Mouse (Mus musculus) limb, embryonic 14.5 days (tissue): Measurements from ENCODE around the gene Gna13. TPM values are rescaled to one million over a fixed set of nuclear protein-coding genes. Genes with fewer than 3 reads are reported as not detected.
A peak's percentile ranks its signal among the peaks of the same experiment; 100 is the strongest.

Experiments used
- ATAC-seq: fragments of 200-750 bp; cut with Nextera tagmentation; 2 replicates; pipeline ENCODE4 v1.8.0; 2017; ENCODE audit warnings: low read depth, moderate number of reproducible peaks, moderate TSS enrichment; ENCODE audit not compliant: low FRiP score
- DNase-seq: peaks from one replicate; pipeline ENCODE4 v3.0.0-alpha.2; 2015; ENCODE audit warnings: low spot score
- H3K27ac ChIP-seq: fragments of 300-500 bp; sonication (generic); replicated peaks from 2 replicates; pipeline ENCODE4 v1.5.1; 2014; ENCODE audit warnings: low read depth, mild to moderate bottlenecking, low read length, moderate library complexity, mixed read lengths
- H3K27me3 ChIP-seq: fragments of 300-500 bp; sonication (generic); 2 replicates; pipeline ENCODE4 v1.6.1; 2014; ENCODE audit warnings: low read length, mixed read lengths; ENCODE audit not compliant: control insufficient read depth, insufficient read depth
- H3K36me3 ChIP-seq: fragments of 300-500 bp; sonication (generic); 2 replicates; pipeline ENCODE4 v1.6.1; 2014; ENCODE audit warnings: mild to moderate bottlenecking, low read length, moderate library complexity, mixed read lengths; ENCODE audit not compliant: control insufficient read depth, insufficient read depth
- H3K4me1 ChIP-seq: fragments of 300-500 bp; sonication (generic); 2 replicates; pipeline ENCODE4 v1.6.1; 2014; ENCODE audit warnings: antibody characterized with exemption, low read length, mixed read lengths; ENCODE audit not compliant: control insufficient read depth, insufficient read depth
- H3K4me2 ChIP-seq: fragments of 300-500 bp; sonication (generic); replicated peaks from 2 replicates; pipeline ENCODE4 v1.6.1; 2014; ENCODE audit warnings: low read depth, mild to moderate bottlenecking, low read length, moderate library complexity; ENCODE audit not compliant: severe bottlenecking
- H3K4me3 ChIP-seq: fragments of 300-500 bp; sonication (generic); replicated peaks from 2 replicates; pipeline ENCODE4 v1.5.1; 2014; ENCODE audit warnings: low read length
- H3K9ac ChIP-seq: fragments of 300-500 bp; sonication (generic); 2 replicates; pipeline ENCODE4 v1.6.1; 2014; ENCODE audit warnings: mild to moderate bottlenecking, low read depth, low read length, moderate library complexity; ENCODE audit not compliant: severe bottlenecking
- H3K9me3 ChIP-seq: fragments of 300-500 bp; sonication (generic); 2 replicates; pipeline ENCODE4 v1.6.1; 2016; ENCODE audit warnings: low read length; ENCODE audit not compliant: control insufficient read depth
- POLR2A ChIP-seq: fragments of 200-500 bp; IDR thresholded peaks from 2 replicates; pipeline ENCODE4 v1.8.0; 2012; ENCODE audit warnings: inconsistent platforms, mild to moderate bottlenecking, moderate library complexity, borderline replicate concordance; ENCODE audit not compliant: insufficient read depth, insufficient read length; ENCODE audit errors: extremely low read depth
- WGBS: fragments of 180-500 bp; shearing (Covaris S2); extraction: QIAGEN DNeasy Blood & Tissue Kit; methylation state at CpG from one replicate; pipeline ENCODE4 v1.1.7; 2014; 5-methylcytosine and 5-hydroxymethylcytosine counted together
- polyA plus RNA-seq, 2 experiments: library from polyadenylated mRNA; depleted of rRNA in 1 of 2; stranded (reverse) in 1 of 2; unstranded in 1 of 2; fragments of >200 nt; fragmentation: Nextera tagmentation in 1 of 2; extraction: Ambion mirVana in 1 of 2; gene quantifications; 2 replicates each; pipeline versions ENCODE4 v1.2.1 to v1.2.3; 2012 to 2014

The Gna13 gene
- polyA plus RNA-seq, 2 experiments = 24.8 to 26.2 TPM

DNA sequence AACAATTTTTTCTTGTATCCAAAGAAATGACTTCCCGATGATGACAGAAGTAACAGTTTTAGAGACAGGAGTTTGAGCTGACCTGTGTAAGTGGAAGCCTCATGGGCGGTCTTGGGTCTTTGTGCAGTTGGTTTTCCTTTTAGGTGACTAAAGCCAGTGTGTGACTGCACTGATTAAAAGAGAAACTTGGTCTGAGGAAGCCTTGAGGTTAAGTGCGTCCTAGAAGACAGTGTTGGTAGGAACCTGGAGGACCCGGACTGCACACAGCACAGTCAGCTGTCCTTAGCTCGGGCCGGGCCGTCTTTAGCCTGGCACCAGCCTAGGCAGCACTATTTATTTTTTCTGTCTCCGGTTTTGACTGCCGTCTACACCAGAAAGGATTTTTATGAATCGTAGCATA, 2.2 kb downstream of the Gna13 start:
- Histone ChIP-seq H3K4me2 (peak overlapping the region; percentile 65), H3K4me1 (peaks cover 13% of the 10 kb centered on the region), H3K9ac (0 out of 2 replicates have a peak overlapping the region, but pooled peaks have one; percentile 21), H3K4me3 (peak overlapping the region; percentile 94), H3K27ac (no peak overlapping the region), H3K9me3 (no peaks in the 10 kb centered on the region), H3K27me3 (no peaks in the 10 kb centered on the region), H3K36me3 (peaks cover 31% of the 10 kb centered on the region)
- ATAC-seq = no peak
- DNase-seq = no peak
- 85% methylated on average over 10 of the region's 10 CpGs for WGBS
- TF ChIP-seq POLR2A = no peak

DNA sequence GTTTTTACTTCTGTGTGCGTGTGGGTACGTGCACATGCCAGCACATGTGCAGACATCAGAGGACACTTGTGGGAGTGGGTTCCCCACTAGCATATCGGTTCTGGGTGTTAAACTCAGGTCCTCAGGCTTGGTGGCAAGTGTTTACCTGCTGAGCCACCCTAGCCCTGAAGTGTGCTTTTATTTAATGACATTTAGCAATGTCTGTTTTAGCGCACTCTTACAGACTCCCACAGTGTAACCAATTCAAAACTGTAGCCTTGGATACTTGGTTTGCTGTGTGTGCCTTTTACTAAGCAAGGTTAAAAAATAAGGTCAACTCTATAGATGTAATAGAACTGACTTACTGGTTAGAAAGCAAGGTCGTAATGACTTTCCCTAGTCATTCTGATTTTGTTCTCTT, 3.2 kb downstream of the Gna13 start:
- 92% methylated on average over 5 of the region's 5 CpGs for WGBS
- H3K36me3 ChIP-seq = peaks cover 31% of the 10 kb centered on the region
- H3K9me3 ChIP-seq = no peaks in the 10 kb centered on the region

DNA sequence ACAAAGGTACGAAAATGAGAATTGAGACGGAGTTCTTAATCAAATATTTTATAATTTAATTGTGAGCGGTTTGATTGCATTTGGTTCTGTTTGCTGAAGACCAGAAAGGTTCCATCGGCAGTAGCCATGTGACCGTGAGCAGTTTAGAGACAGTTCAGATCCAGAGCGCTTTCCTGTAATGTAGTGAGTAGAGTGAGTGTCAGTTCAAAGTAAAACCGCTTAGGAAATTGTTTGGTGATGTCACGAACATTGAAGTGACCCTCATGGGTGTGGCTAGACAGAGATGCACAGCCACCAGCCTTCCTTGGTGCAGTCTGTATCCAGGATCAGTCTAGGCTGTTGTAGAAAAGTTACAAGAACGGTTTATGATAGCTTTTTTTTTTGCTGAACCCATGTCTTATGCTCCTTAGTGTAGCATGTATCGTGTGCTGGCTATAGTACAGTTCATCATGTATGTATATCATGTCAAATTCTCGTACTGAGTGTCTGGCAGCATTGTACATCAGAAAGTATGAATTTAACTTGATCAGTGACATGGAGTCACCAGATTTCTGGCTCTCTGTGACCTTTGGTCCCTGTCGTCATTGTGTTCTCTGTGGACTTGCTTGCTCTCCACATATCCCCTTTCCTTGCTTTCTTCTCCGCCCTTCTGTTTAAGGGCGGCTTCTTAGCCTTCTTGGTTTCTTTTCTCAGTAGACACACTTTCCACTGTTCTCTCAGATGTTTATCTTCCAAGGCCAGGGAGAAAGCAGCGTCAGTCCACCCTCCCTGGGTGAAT, 4.4 kb downstream of the Gna13 start:
- 87% methylated on average over 15 of the region's 15 CpGs for WGBS
- H3K36me3 ChIP-seq = peaks cover 31% of the 10 kb centered on the region
- H3K4me1 ChIP-seq = peaks cover 11% of the 10 kb centered on the region
- TF ChIP-seq POLR2A = no peak
- ATAC-seq (no peak), DNase-seq (no peak)
- no peak overlapping the region for H3K4me3 ChIP-seq
- H3K4me2 ChIP-seq = no peak overlapping the region
- H3K9me3 ChIP-seq = no peaks in the 10 kb centered on the region
- H3K9ac ChIP-seq = no peak overlapping the region
- H3K27ac ChIP-seq = no peak overlapping the region
- H3K27me3 ChIP-seq = no peaks in the 10 kb centered on the region

More for the DNA sequence above, 3.2 kb downstream of the Gna13 start:
- Histone ChIP-seq H3K4me3 (no peak overlapping the region), H3K9ac (no peak overlapping the region), H3K27ac (no peak overlapping the region), H3K27me3 (no peaks in the 10 kb centered on the region), H3K4me1 (peaks cover 13% of the 10 kb centered on the region), H3K4me2 (no peak overlapping the region)
- no peak for DNase-seq
- no peak for ATAC-seq
- TF ChIP-seq POLR2A = no peak

DNA sequence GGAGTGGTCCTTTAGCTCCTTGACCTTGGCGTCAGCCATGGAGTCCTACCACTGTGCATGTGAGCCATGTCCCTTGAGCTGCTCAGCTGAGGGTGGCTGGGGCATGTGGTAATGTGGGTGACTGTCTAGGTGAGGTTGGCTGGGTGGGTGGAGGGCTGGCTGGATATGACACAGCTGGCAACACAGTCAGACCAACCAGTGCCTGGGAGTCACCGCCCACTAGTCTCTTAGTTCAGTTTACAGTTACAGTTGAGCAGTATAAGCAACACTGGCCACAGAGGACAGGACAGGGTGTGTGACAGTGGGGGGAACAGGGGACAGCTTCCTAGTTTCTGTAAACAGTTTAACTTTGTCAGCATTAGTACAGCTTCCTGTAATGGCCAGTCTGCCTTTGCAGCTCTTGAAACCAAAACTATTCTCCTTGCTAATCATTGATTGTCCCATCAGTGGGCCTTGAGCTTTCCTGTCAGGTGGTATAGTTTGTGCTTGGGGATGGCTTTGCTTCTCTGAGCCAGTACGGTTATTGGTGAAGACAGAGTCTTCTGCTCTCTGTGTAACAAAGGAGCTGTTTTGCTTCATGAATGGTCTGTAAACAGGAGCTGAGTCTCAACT, 6.5 kb downstream of the Gna13 start:
- H3K9me3 ChIP-seq = no peaks in the 10 kb centered on the region
- H3K27me3 ChIP-seq = no peaks in the 10 kb centered on the region
- no peak for DNase-seq
- no peak overlapping the region for H3K27ac ChIP-seq
- no peak overlapping the region for H3K9ac ChIP-seq
- ATAC-seq = no peak
- H3K4me1 ChIP-seq = peaks cover 10% of the 10 kb centered on the region
- WGBS = 89% methylated on average over 3 of the region's 3 CpGs
- peaks cover 39% of the 10 kb centered on the region for H3K36me3 ChIP-seq
- no peak overlapping the region for H3K4me2 ChIP-seq
- no peak for TF ChIP-seq POLR2A
- H3K4me3 ChIP-seq = no peak overlapping the region

DNA sequence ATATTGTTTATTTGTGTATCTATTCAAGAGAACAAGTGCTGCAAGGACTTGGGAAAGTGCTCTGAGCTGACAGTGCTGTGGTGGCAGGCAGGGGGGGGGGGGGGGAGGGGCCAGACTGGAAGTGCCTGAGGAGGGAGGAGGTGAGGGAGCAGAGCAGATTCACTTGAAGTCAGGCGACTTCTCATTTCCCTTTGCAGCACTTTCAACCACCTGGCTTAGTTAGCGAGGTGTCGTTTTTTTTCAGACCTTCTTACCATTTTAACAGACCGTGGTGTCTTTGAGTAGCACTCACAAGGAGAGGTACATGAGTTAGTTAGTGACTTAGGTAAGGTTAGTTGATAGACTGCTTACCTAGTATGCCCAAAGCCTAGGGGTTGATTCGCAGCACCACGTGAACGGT, 12.8 kb downstream of the Gna13 start:
- DNase-seq (no peak), ATAC-seq (no peak)
- H3K36me3 ChIP-seq = peaks cover 8% of the 10 kb centered on the region
- H3K27me3 ChIP-seq = no peaks in the 10 kb centered on the region
- H3K9ac ChIP-seq = no peak overlapping the region
- no peaks in the 10 kb centered on the region for H3K9me3 ChIP-seq
- H3K4me3 ChIP-seq = no peak overlapping the region
- no peak overlapping the region for H3K4me2 ChIP-seq
- no peak for TF ChIP-seq POLR2A
- no peak overlapping the region for H3K27ac ChIP-seq
- WGBS = 65% methylated on average over 7 of the region's 7 CpGs
- peaks cover 27% of the 10 kb centered on the region for H3K4me1 ChIP-seq
